Mouse (Mus musculus): ENCODE measurements at regions not wholly inside any gene's neighbourhood (a gene's known extent, or its start where the extent isn't known, plus 50 kb on each side); places are given as distances from the start of the nearest gene placed in this dataset.

DNA sequence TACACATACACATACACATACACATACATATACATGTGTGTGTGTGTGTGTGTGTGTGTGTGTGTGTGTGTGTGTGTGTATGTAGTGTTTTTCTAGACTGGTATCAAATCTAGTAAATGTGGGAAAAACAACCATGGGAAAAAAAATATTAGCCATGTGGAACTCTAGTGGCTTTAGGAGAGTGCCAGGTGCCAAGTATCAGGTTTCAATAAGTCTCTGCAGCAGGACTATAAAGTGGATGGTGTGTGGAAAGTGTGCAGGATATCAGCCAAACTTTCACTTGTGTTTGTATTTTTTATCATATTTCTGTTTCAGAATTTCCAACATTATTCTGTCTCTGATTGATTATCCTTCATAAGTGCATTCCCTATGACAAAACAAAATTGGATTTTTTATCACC lies 653.3 kb upstream of the Fam98a start:
- DNase-seq (ENCODE audit: low spot score in 2 of 2) = no peak

GRCm38 (mm10) chr17:76184813-76185212 lies 633.1 kb upstream of the Fam98a start:
- intact Hi-C loops (cut with DNase I) = no loop called here
- no peak for DNase-seq (ENCODE audit: low spot score in 2 of 2)

More for the DNA sequence above, 653.3 kb upstream of the Fam98a start:
- intact Hi-C loops (cut with DNase I) = no loop called here

DNA sequence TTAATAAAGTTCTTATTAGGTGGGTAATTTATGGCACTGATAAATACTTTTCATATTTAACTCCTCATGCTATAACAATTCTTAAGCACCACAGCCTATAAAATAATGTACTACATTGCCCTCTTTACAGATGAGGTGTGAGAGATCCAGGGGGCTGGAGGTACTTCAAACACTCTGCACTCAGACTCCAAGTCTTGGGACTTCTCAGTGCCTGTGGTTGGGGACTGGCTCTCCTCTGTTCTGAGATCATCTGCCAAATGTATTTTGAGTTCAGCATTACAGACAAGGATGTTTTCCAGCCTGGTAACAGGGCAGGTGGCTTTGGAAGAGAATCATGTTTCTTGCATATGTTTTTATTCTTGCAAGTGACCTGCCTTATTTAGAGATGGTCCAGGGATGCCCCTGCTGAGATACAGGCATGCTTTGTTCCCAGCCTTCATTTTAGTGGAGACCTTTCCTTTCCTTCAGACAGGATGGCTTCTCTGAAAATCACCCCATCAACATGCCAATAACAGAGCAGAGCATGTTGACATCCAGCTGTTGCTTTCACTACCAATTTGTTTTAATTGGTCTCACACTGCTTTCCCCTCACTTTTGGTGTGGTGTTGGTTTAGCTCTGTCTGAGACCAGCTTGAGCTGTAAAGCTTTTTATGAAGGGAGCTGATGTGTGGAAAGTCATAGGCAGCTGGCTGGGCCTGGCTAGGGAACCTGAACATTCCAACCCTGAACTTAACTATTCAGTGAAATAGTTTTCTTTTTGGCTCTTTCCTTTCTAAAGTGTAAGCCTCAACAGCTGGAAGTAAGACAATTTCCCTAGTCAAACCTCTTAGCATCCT lies 585.1 kb upstream of the Fam98a start:
- no peak for DNase-seq (ENCODE audit: low spot score in 2 of 2)
- intact Hi-C loops (cut with DNase I) = no loop called here

GRCm38 (mm10) chr17:76134030-76134429 lies 582.3 kb upstream of the Fam98a start:
- DNase-seq (ENCODE audit: low spot score in 2 of 2) = no peak
- intact Hi-C loops (cut with DNase I) = no loop called here

DNA sequence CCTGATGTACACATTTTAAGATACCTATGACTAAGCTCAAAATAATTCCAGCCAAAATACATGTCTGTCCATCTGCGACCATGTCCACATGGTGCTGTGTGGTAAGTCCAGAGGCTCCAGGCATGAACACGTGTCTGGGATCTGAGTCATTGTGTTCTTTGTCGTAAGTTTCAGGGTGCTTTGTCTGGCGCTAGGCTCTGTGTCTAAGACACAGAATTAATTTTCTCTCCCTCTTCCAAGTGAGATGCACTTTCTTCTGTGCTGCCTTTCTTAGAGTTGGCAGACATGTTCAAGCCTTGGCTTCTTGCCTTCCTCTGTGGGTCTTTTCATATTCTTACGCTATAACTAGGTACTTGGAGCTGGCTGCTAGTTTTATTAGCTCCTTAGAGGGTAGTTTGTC lies 573.5 kb upstream of the Fam98a start:
- peak; percentile 18 to 41 for DNase-seq (ENCODE audit: low spot score in 2 of 2)
- intact Hi-C loops (cut with DNase I) = no loop called here

- intact Hi-C loops (cut with DNase I) = no loop called here
- peak in 1 of 2 experiments; percentile 7 for DNase-seq (ENCODE audit: low spot score in 2 of 2)
Observed at GRCm38 (mm10) chr17:76111315-76112195, 559.8 kb upstream of the Fam98a start.

- intact Hi-C loops (cut with DNase I) = no loop called here
- no peak for DNase-seq (ENCODE audit: low spot score in 2 of 2)
Observed at GRCm38 (mm10) chr17:76110856-76111255, 559.1 kb upstream of the Fam98a start.

- no peak for DNase-seq (ENCODE audit: low spot score in 2 of 2)
- intact Hi-C loops (cut with DNase I) = no loop called here
Observed at GRCm38 (mm10) chr17:76083536-76083935, 531.8 kb upstream of the Fam98a start.

DNA sequence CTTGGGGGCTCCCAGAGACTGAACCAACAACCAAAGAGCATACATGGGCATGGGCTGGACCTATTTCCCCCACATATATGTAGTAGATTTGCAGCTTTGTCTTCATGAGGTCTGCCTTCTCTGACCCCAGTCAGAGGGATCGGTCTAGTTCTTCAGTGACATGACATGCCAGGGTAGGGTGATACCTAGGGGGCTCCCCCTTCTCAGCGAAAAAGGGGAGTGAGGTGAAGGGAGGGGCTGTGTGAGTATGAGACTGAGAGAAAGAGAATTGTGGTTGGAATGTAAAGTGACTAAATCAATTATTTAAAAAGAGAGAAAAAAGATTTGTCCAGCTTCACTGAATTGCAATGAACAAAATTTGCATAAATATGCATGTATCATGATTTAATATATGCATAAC lies 530.0 kb upstream of the Fam98a start:
- intact Hi-C loops (cut with DNase I) = no loop called here

GRCm38 (mm10) chr17:76046438-76046837 lies 494.7 kb upstream of the Fam98a start:
- intact Hi-C loops (cut with DNase I) = no loop called here
- DNase-seq (ENCODE audit: low spot score in 2 of 2) = no peak

More for the DNA sequence above, 530.0 kb upstream of the Fam98a start:
- no peak for DNase-seq (ENCODE audit: low spot score in 2 of 2)

- intact Hi-C loops (cut with DNase I) = no loop called here
Observed at GRCm38 (mm10) chr17:76032710-76033109, 481.0 kb upstream of the Fam98a start.

GRCm38 (mm10) chr17:76008011-76008410 lies 456.3 kb upstream of the Fam98a start:
- no peak for DNase-seq (ENCODE audit: low spot score in 2 of 2)
- intact Hi-C loops (cut with DNase I) = no loop called here

More at GRCm38 (mm10) chr17:76032710-76033109, 481.0 kb upstream of the Fam98a start:
- no peak for DNase-seq (ENCODE audit: low spot score in 2 of 2)

- DNase-seq (ENCODE audit: low spot score in 2 of 2) = no peak
- intact Hi-C loops (cut with DNase I) = no loop called here
Observed at GRCm38 (mm10) chr17:76002836-76003235, 451.1 kb upstream of the Fam98a start.

DNA sequence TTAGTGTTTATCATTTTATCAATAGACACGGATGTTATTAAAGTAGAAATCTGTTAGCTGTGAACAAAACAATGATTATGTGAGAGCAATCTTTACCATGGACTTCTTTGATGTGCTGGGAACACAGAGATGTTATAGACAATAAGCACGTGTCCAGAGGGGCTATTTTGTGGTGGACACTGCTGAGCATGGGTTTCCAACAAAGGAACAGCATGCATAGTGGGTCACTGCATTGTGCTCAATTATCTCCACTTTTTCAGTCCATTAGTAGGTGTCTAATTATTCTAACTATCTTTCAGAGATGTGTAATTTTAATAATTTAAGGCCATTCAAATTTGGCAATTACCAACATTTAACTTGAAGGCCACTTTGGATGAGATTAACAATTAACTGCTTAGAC lies 409.6 kb upstream of the Fam98a start:
- intact Hi-C loops (cut with DNase I) = no loop called here

GRCm38 (mm10) chr17:75936686-75937380 lies 385.1 kb upstream of the Fam98a start:
- intact Hi-C loops (cut with DNase I) = no loop called here
- peak in 1 of 2 experiments; percentile 2 for DNase-seq (ENCODE audit: low spot score in 2 of 2)

More for the DNA sequence above, 409.6 kb upstream of the Fam98a start:
- DNase-seq (ENCODE audit: low spot score in 2 of 2) = no peak

- peak; percentile 37 to 58 for DNase-seq (ENCODE audit: low spot score in 2 of 2)
- intact Hi-C loops (cut with DNase I) = no loop called here
Observed at GRCm38 (mm10) chr17:75931022-75931421, 379.3 kb upstream of the Fam98a start.

GRCm38 (mm10) chr17:75920240-75920639 lies 368.5 kb upstream of the Fam98a start:
- intact Hi-C loops (cut with DNase I) = no loop called here
- no peak for DNase-seq (ENCODE audit: low spot score in 2 of 2)

DNA sequence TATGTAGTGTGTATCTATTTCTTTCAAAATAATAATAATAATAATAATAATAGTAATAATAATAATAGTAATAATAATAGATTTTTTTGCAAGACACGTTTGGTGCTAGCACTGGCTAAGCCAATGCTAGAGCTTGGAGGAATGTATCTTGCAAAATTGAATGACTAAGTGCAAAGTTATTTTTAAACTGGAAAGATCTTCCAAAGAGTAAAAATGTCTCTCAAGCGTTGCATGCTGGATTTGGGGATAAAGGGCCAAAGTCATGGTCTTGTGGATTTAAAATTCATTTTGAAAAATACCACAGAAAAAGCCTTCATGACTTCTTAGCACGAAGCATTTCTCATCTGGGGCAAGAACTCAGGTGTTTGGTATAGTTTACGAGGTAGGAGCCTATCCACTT lies 365.3 kb upstream of the Fam98a start:
- DNase-seq (ENCODE audit: low spot score in 2 of 2) = no peak
- intact Hi-C loops (cut with DNase I) = no loop called here

- intact Hi-C loops (cut with DNase I) = no loop called here
- no peak for DNase-seq (ENCODE audit: low spot score in 2 of 2)
Observed at GRCm38 (mm10) chr17:75916590-75916989, 364.8 kb upstream of the Fam98a start.

GRCm38 (mm10) chr17:75915256-75915655 lies 363.5 kb upstream of the Fam98a start:
- intact Hi-C loops (cut with DNase I) = no loop called here
- DNase-seq (ENCODE audit: low spot score in 2 of 2) = no peak
